Mouse (Mus musculus) liver, adult 2 months (tissue): Measurements from ENCODE around the gene Gdap1l1. TPM values are rescaled to one million over a fixed set of nuclear protein-coding genes. Genes with fewer than 3 reads are reported as not detected.

Source experiments
- DNase-seq: peaks from one replicate; pipeline ENCODE4 v3.0.0-alpha.2; 2011; ENCODE audit warnings: low read depth, low spot score; ENCODE audit errors: extremely low read depth
- H3K27ac ChIP-seq: fragments of 200-500 bp; replicated peaks from 2 replicates; pipeline ENCODE4 v1.5.1; 2012; ENCODE audit warnings: low read depth, mild to moderate bottlenecking, control low read depth, inconsistent platforms, low read length; ENCODE audit not compliant: insufficient read depth
- H3K27me3 ChIP-seq: fragments of 200-500 bp; 2 replicates; pipeline ENCODE4 v1.6.1; 2012; ENCODE audit warnings: mild to moderate bottlenecking, moderate library complexity, low read length, inconsistent platforms; ENCODE audit not compliant: control insufficient read depth, insufficient read depth
- H3K36me3 ChIP-seq: fragments of 200-500 bp; 2 replicates; pipeline ENCODE4 v1.6.1; 2012; ENCODE audit warnings: low read length, inconsistent platforms; ENCODE audit not compliant: control insufficient read depth, insufficient read depth
- H3K4me1 ChIP-seq: fragments of 200-500 bp; 2 replicates; pipeline ENCODE4 v1.6.1; 2011; ENCODE audit warnings: low read length; ENCODE audit not compliant: control insufficient read depth, insufficient read depth
- H3K4me3 ChIP-seq: fragments of 200-500 bp; 2 replicates; pipeline ENCODE4 v1.5.1; 2011; ENCODE audit warnings: low read depth, mild to moderate bottlenecking, control low read depth, low read length, moderate library complexity; ENCODE audit not compliant: insufficient read depth
- H3K79me2 ChIP-seq: fragments of 200-500 bp; 2 replicates; pipeline ENCODE4 v1.6.1; 2012; ENCODE audit warnings: inconsistent platforms, mild to moderate bottlenecking, low read length, moderate library complexity; ENCODE audit not compliant: control insufficient read depth, insufficient read depth
- H3K9ac ChIP-seq: fragments of 200-500 bp; 2 replicates; pipeline ENCODE4 v1.6.1; 2012; ENCODE audit warnings: low read depth, mild to moderate bottlenecking, control low read depth, inconsistent platforms, low read length
- CTCF ChIP-seq: fragments of 200-500 bp; IDR thresholded peaks from 2 replicates; pipeline ENCODE4 v1.5.1; 2011; ENCODE audit warnings: low read depth, low read length, control low read depth
- POLR2A ChIP-seq: fragments of 200-500 bp; IDR thresholded peaks from 2 replicates; pipeline ENCODE4 v1.6.1; 2011; ENCODE audit warnings: low read length, control low read depth; ENCODE audit not compliant: insufficient read depth; ENCODE audit errors: extremely low read depth
- WGBS: fragments of 180-500 bp; shearing (Covaris S2); methylation state at CpG from one replicate; pipeline ENCODE4 v1.1.7; 2018; 5-methylcytosine and 5-hydroxymethylcytosine counted together
- polyA plus RNA-seq: library from polyadenylated mRNA; depleted of rRNA; stranded (reverse); fragments of >200 nt; gene quantifications from 2 replicates; pipeline ENCODE4 v1.2.3, GENCODE M21; 2012
- total RNA-seq: library from RNA; depleted of rRNA; stranded (reverse); fragments of >200 nt; gene quantifications from 2 replicates; pipeline ENCODE4 v1.2.3, GENCODE M21; 2014

Gene Gdap1l1
- total and polyA plus RNA-seq, 2 experiments: not detected

DNA sequence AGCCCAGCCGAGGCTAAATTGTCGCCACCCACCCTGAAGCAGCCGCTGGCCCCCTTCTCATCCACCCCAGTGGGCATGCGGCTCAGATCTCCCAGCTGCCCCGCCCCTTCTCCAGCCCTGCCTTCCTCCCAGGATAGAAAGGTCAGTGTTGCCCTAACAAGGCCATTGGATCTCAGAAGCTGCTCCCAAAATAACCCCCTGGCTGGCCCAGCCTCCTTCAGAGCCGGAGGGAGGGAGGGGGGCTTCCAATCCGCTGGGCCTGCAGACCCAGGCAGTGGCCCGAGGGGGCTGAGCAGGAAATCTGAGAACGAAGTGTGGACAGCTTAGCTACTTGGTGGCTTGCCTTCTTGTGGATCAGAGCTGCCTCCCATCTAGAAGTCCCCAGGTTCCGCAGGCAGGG lies 40.4 kb upstream of the Gdap1l1 start, which contains the start of gene Jph2:
Gene Jph2 (minus strand): TSS at position 89 of the 400 bp plus-strand sequence.
- no peaks in the 10 kb centered on the region for H3K36me3 ChIP-seq
- no peak for TF ChIP-seq CTCF
- no peak for TF ChIP-seq POLR2A
- no peak within 1 kb of the TSS for H3K9ac ChIP-seq
- DNase-seq: no peak
- no peaks in the 10 kb centered on the region for H3K79me2 ChIP-seq
- no peak within 1 kb of the TSS for H3K27ac ChIP-seq
- peak within 1 kb of the TSS; percentile 12; the same call in 1 of the 2 replicates for H3K4me3 ChIP-seq
- WGBS: 27% methylated on average over 10 of the region's 10 CpGs
- H3K27me3 ChIP-seq: 0 out of 2 replicates have a peak, but pooled peaks cover 4% of the 10 kb centered on the region
- no peaks in the 10 kb centered on the region for H3K4me1 ChIP-seq

DNA sequence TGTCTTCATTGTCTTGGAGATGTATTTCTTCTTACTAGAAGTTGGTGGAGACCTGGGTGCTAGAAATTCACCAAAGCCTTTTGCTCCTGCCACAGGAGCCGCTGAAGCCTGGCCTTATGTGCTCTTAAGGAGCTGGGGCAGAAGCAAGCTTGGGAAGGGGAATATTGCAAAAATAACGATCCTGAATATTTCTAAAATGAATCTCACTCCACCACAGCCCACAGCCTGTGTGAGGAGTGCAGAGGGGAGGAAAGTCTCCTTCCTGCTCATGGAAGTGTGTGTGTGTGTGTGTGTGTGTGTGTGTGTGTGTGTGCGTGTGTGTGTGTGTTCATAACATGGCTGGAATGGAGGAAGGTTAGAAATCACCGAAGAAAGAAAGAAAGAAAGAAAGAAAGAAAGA lies 39.5 kb upstream of the Gdap1l1 start:
- Histone ChIP-seq H3K9ac (no peak overlapping the region), H3K4me3 (no peak overlapping the region), H3K36me3 (no peaks in the 10 kb centered on the region), H3K79me2 (no peaks in the 10 kb centered on the region; the same call in 1 of the 2 replicates), H3K27me3 (0 out of 2 replicates have a peak, but pooled peaks cover 4% of the 10 kb centered on the region), H3K4me1 (peaks cover 5% of the 10 kb centered on the region; the same call in 1 of the 2 replicates), H3K27ac (no peak overlapping the region)
- 76% methylated on average over 4 of the region's 4 CpGs for WGBS
- TF ChIP-seq POLR2A (no peak), CTCF (no peak)
- DNase-seq: no peak

DNA sequence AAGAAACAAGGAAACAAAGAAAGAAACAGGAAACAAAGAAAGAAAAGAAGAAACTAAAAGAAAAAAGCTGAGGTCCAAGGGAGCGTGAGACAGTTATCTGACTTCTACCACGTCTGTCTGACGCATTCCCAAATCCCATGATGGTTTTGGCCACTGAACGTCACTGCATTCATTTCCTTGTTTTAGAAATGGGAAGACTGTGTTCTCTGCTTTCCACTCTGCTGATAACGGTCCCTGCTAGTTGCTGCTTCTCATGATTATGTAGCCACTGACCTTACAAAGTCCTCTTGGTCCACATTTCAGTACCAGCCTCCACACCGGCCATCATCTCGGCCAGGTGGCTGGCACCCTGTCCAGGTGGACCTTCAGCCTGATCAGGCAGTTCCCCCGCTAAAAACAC lies 39.1 kb upstream of the Gdap1l1 start:
- Histone ChIP-seq H3K27ac (no peak overlapping the region), H3K36me3 (no peaks in the 10 kb centered on the region), H3K79me2 (no peaks in the 10 kb centered on the region; the same call in 1 of the 2 replicates), H3K4me3 (no peak overlapping the region), H3K9ac (no peak overlapping the region), H3K27me3 (0 out of 2 replicates have a peak, but pooled peaks cover 4% of the 10 kb centered on the region), H3K4me1 (peaks cover 9% of the 10 kb centered on the region; the same call in 1 of the 2 replicates)
- TF ChIP-seq CTCF: no peak
- TF ChIP-seq POLR2A: no peak
- DNase-seq: no peak
- 53% methylated on average over 8 of the region's 8 CpGs for WGBS

DNA sequence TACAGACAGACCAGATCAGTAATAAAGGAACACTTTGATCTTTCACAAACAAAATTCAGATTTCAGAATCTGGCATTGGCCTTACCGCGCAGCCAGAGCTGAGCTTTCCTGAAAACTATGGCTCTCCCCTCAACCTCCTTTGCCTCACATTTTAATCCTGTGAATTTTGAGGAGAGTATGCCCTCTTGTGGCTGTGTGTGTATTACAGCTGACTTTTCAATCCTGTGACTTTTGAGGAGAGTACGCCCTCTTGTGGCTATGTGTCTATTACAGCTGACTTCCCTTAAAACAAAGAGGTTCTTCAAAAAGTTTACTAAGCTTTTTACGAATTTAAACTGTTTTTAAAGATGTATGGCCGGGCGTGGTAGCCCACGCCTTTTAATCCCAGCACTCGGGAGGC lies 37.1 kb upstream of the Gdap1l1 start:
- Histone ChIP-seq H3K4me3 (no peak overlapping the region), H3K79me2 (no peaks in the 10 kb centered on the region; the same call in 1 of the 2 replicates), H3K27me3 (0 out of 2 replicates have a peak, but pooled peaks cover 4% of the 10 kb centered on the region), H3K27ac (no peak overlapping the region), H3K36me3 (peaks cover 3% of the 10 kb centered on the region), H3K4me1 (peaks cover 14% of the 10 kb centered on the region; the same call in 1 of the 2 replicates), H3K9ac (no peak overlapping the region)
- 3% methylated on average over 8 of the region's 8 CpGs for WGBS
- TF ChIP-seq POLR2A (no peak), CTCF (peak; percentile 53)
- DNase-seq: peak; percentile 70

DNA sequence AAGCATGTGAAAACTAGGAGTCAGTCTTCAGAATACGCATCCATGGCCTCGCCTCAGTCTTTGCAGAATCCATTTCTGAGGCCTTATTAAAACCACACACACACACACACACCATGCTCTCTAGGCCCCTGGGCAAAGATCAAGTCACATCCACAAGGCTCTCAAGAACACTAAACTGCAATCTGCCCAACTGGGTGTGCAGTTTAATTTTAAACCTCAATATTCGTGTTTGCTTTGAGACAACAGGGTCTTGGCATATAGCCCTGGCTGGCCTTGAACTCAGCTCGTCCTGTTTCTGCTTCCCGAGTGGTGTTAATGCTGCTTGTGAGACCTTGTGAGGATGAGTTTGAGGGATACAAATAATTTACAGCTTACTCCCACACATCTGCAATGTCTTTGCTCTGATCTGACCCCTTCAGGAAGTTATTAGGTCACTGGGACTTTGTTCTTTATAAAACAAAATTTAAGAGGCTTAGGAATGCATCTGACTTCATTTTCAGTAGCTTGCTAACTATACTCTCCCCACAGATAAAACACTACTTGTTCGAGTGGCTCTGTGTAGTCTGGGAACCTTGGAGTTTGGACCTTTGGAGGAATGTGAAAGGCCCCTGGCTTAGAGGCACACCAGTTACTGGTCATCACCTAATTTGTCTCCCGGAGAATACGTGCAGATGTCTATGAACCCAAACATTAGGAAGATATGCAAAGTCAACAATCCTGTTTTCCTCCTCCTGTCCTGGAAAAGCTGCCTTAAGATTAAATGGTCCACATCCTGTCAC lies 34.0 kb upstream of the Gdap1l1 start:
- Histone ChIP-seq H3K79me2 (no peaks in the 10 kb centered on the region; the same call in 1 of the 2 replicates), H3K4me3 (no peak overlapping the region), H3K4me1 (peaks cover 14% of the 10 kb centered on the region; the same call in 1 of the 2 replicates), H3K9ac (no peak overlapping the region), H3K27ac (peak overlapping the region; percentile 50), H3K27me3 (no peaks in the 10 kb centered on the region), H3K36me3 (peaks cover 20% of the 10 kb centered on the region)
- WGBS: 11% methylated on average over 8 of the region's 8 CpGs
- DNase-seq: peak; percentile 93
- TF ChIP-seq POLR2A (no peak), CTCF (no peak)
